8 mouse cellular contexts compared by ENCODE assay signal in genomic region chr6:47748306-47748705, GRCm38 (mm10).
A peak's percentile ranks its signal among the peaks of the same experiment; 100 is the strongest.
DNase-seq lines count a peak whose midpoint lies in the region; ATAC-seq lines count a peak whose summit lies in the region.
"Not testable (repeated sequence)": the region's sequence is repeated elsewhere in the genome, so short reads cannot be mapped to it uniquely, and the experiment has no call there.

No protein-coding gene starts in this region.

- H3K9me3 ChIP-seq in forebrain, embryonic 15.5 days; heart, embryonic 14.5 days (ENCODE audit: control insufficient read depth, low read length); kidney, embryonic 14.5 days (ENCODE audit: control insufficient read depth, low read length): not testable (repeated sequence)

- H3K36me3 ChIP-seq in forebrain, embryonic 15.5 days; heart, embryonic 14.5 days (ENCODE audit: control insufficient read depth, insufficient read depth, low read length); kidney, embryonic 14.5 days (ENCODE audit: control insufficient read depth, insufficient read depth, low read length): not testable (repeated sequence)

- WGBS in forebrain, embryonic 15.5 days: 13% methylated on average over 16 of the region's 25 CpGs
- 12% methylated on average over 8 of the region's 25 CpGs for WGBS in heart, embryonic 14.5 days
- WGBS in kidney, embryonic 14.5 days: 4% methylated on average over 8 of the region's 25 CpGs

- peak overlapping the region; percentile 29 for H3K4me3 ChIP-seq in forebrain, embryonic 15.5 days
- H3K4me3 ChIP-seq in heart, embryonic 14.5 days (ENCODE audit: control insufficient read depth in 1 of 2, insufficient read depth in 1 of 2, low read depth in 1 of 2, low read length in 2 of 2): peak overlapping the region; percentile 19 to 29; a peak in 3 of 4 replicates
- H3K4me3 ChIP-seq in kidney, embryonic 14.5 days (ENCODE audit: low read length): peak overlapping the region; percentile 27

- not testable (repeated sequence) for ATAC-seq in forebrain, embryonic 15.5 days (replicated peaks); heart, embryonic 14.5 days (ENCODE audit: insufficient number of reproducible peaks, insufficient read depth, low FRiP score, low read depth); kidney, embryonic 14.5 days (ENCODE audit: low FRiP score, low TSS enrichment)

- peak overlapping the region; percentile 31 for H3K4me2 ChIP-seq in forebrain, embryonic 15.5 days (replicated peaks)
- H3K4me2 ChIP-seq in heart, embryonic 14.5 days (ENCODE audit: low read length): peak overlapping the region; percentile 53
- peak overlapping the region; percentile 25; the same call in 1 of the 2 replicates for H3K4me2 ChIP-seq in kidney, embryonic 14.5 days (replicated peaks; ENCODE audit: low read depth, low read length)

- peak; percentile 59 to 64 for DNase-seq in adrenal gland, postnatal 4 days (ENCODE audit: low spot score in 2 of 2)
- peak; percentile 92 to 94 for DNase-seq in left cerebral cortex, postnatal 14 days (ENCODE audit: low spot score in 2 of 2)
- peak; percentile 87 for DNase-seq in lung, postnatal 36 days
- DNase-seq in right cerebral cortex, postnatal 14 days: peak; percentile 83
- DNase-seq in urinary bladder, postnatal 10 days (ENCODE audit: low spot score): peak; percentile 60

- not testable (repeated sequence) for H3K4me1 ChIP-seq in forebrain, embryonic 15.5 days; heart, embryonic 14.5 days (ENCODE audit: control insufficient read depth in 2 of 2, insufficient read depth in 2 of 2, low read length in 2 of 2); kidney, embryonic 14.5 days (ENCODE audit: control insufficient read depth, insufficient read depth, low read length)

- H3K27me3 ChIP-seq in forebrain, embryonic 15.5 days; heart, embryonic 14.5 days (ENCODE audit: control insufficient read depth, insufficient read depth, low read length); kidney, embryonic 14.5 days (ENCODE audit: control insufficient read depth, insufficient read depth, low read length): not testable (repeated sequence)

- not testable (repeated sequence) for H3K9ac ChIP-seq in forebrain, embryonic 15.5 days (replicated peaks); heart, embryonic 14.5 days (ENCODE audit: low read length); kidney, embryonic 14.5 days (ENCODE audit: low read depth, low read length)

- intact Hi-C loops in left cerebral cortex, postnatal 14 days (cut with DNase I): not testable (repeated sequence)

- H3K27ac ChIP-seq in forebrain, embryonic 15.5 days (replicated peaks); heart, embryonic 14.5 days (replicated peaks in 1 of 2; ENCODE audit: control insufficient read depth in 1 of 2, insufficient read depth in 1 of 2, low read depth in 2 of 2, low read length in 2 of 2); kidney, embryonic 14.5 days (ENCODE audit: low read depth, low read length): not testable (repeated sequence)
